Mouse (Mus musculus): ENCODE measurements at regions not wholly inside any gene's neighbourhood (a gene's known extent, or its start where the extent isn't known, plus 50 kb on each side); places are given as distances from the start of the nearest gene placed in this dataset.

DNA sequence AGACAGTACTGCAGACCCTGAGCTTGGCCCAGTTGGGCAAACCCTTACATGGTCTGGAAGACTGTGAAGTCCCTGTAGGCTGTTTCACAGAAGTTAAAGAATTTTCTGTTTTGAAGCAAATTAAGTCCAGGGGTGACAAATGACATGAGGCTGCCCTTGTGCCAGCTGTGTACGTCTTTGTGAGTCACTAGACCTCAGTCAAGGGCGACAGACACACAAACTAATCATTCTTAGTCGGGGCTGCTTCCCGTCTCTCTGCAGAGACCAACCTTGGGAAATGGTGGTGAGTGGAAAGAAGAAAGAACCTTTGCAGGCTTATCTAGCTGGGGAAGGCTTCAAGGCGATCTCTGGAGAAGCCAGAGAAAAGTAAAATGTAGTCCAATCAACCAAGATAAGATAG is 107.8 kb upstream of the Bmper start:
- Histone ChIP-seq H3K4me2 (replicated peaks; ENCODE audit: low read depth, low read length) (no peak overlapping the region), H3K4me1 (ENCODE audit: control insufficient read depth, insufficient read depth, low read length) (no peaks in the 10 kb centered on the region), H3K27me3 (ENCODE audit: control insufficient read depth, insufficient read depth, low read length) (no peaks in the 10 kb centered on the region), H3K36me3 (ENCODE audit: control insufficient read depth, insufficient read depth, low read length) (no peaks in the 10 kb centered on the region), H3K9ac (ENCODE audit: low read depth, low read length) (no peak overlapping the region), H3K4me3 (ENCODE audit: low read length) (no peak overlapping the region), H3K9me3 (ENCODE audit: control insufficient read depth, low read length) (no peaks in the 10 kb centered on the region), H3K27ac (ENCODE audit: low read depth, low read length) (no peak overlapping the region)
- no peak for ATAC-seq (ENCODE audit: low FRiP score, low TSS enrichment)
- WGBS: 65% methylated on average over 5 of the region's 5 CpGs

DNA sequence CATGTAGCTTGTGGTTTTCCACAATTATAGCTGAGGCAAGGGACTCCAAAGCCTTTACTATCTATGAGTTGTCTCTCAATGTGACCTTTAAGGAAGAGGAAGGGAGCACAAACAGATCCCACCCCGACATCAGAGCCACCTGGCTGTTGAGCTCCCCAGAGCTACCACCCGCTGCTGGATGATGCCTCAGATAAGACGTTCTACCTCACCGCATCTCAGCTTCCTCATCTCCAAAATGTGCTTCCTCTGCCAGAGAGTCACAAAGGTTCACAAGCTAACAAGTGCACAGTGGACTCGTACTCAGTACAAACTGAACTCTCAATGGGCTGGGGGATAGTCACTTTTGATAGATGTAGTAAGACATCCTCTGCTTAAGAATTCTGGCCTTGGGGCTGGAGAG is 107.3 kb upstream of the Bmper start:
- no peak overlapping the region for H3K9ac ChIP-seq (ENCODE audit: low read depth, low read length)
- no peaks in the 10 kb centered on the region for H3K4me1 ChIP-seq (ENCODE audit: control insufficient read depth, insufficient read depth, low read length)
- no peak overlapping the region for H3K27ac ChIP-seq (ENCODE audit: low read depth, low read length)
- no peak overlapping the region for H3K4me2 ChIP-seq (replicated peaks; ENCODE audit: low read depth, low read length)
- no peak overlapping the region for H3K4me3 ChIP-seq (ENCODE audit: low read length)
- no peaks in the 10 kb centered on the region for H3K27me3 ChIP-seq (ENCODE audit: control insufficient read depth, insufficient read depth, low read length)
- ATAC-seq (ENCODE audit: low FRiP score, low TSS enrichment): no peak
- no peaks in the 10 kb centered on the region for H3K36me3 ChIP-seq (ENCODE audit: control insufficient read depth, insufficient read depth, low read length)
- 88% methylated on average over 5 of the region's 5 CpGs for WGBS
- H3K9me3 ChIP-seq (ENCODE audit: control insufficient read depth, low read length): no peaks in the 10 kb centered on the region

GRCm38 (mm10) chr9:23116311-23116710 is 106.6 kb upstream of the Bmper start:
- no peaks in the 10 kb centered on the region for H3K36me3 ChIP-seq (ENCODE audit: control insufficient read depth, insufficient read depth, low read length)
- WGBS: 80% methylated on average over 1 of the region's 1 CpGs
- no peaks in the 10 kb centered on the region for H3K9me3 ChIP-seq (ENCODE audit: control insufficient read depth, low read length)
- H3K4me2 ChIP-seq (replicated peaks; ENCODE audit: low read depth, low read length): no peak overlapping the region
- H3K4me3 ChIP-seq (ENCODE audit: low read length): no peak overlapping the region
- H3K27me3 ChIP-seq (ENCODE audit: control insufficient read depth, insufficient read depth, low read length): no peaks in the 10 kb centered on the region
- H3K4me1 ChIP-seq (ENCODE audit: control insufficient read depth, insufficient read depth, low read length): no peaks in the 10 kb centered on the region
- ATAC-seq (ENCODE audit: low FRiP score, low TSS enrichment): no peak
- no peak overlapping the region for H3K9ac ChIP-seq (ENCODE audit: low read depth, low read length)
- H3K27ac ChIP-seq (ENCODE audit: low read depth, low read length): no peak overlapping the region

GRCm38 (mm10) chr9:23119811-23120210 is 103.1 kb upstream of the Bmper start:
- peaks cover 6% of the 10 kb centered on the region; the same call in 1 of the 2 replicates for H3K4me1 ChIP-seq (ENCODE audit: control insufficient read depth, insufficient read depth, low read length)
- H3K4me2 ChIP-seq (replicated peaks; ENCODE audit: low read depth, low read length): no peak overlapping the region
- peak; percentile 39; the same call in 1 of the 2 replicates for ATAC-seq (ENCODE audit: low FRiP score, low TSS enrichment)
- no peak overlapping the region for H3K27ac ChIP-seq (ENCODE audit: low read depth, low read length)
- no peaks in the 10 kb centered on the region for H3K36me3 ChIP-seq (ENCODE audit: control insufficient read depth, insufficient read depth, low read length)
- H3K9me3 ChIP-seq (ENCODE audit: control insufficient read depth, low read length): no peaks in the 10 kb centered on the region
- no peak overlapping the region for H3K4me3 ChIP-seq (ENCODE audit: low read length)
- no peak overlapping the region for H3K9ac ChIP-seq (ENCODE audit: low read depth, low read length)
- H3K27me3 ChIP-seq (ENCODE audit: control insufficient read depth, insufficient read depth, low read length): no peaks in the 10 kb centered on the region
- WGBS: 68% methylated on average over 4 of the region's 4 CpGs

GRCm38 (mm10) chr9:23120814-23121213 is 102.1 kb upstream of the Bmper start:
- Histone ChIP-seq H3K36me3 (ENCODE audit: control insufficient read depth, insufficient read depth, low read length) (no peaks in the 10 kb centered on the region), H3K4me3 (ENCODE audit: low read length) (no peak overlapping the region), H3K4me2 (replicated peaks; ENCODE audit: low read depth, low read length) (no peak overlapping the region), H3K9me3 (ENCODE audit: control insufficient read depth, low read length) (no peaks in the 10 kb centered on the region), H3K4me1 (ENCODE audit: control insufficient read depth, insufficient read depth, low read length) (peaks cover 6% of the 10 kb centered on the region; the same call in 1 of the 2 replicates), H3K27me3 (ENCODE audit: control insufficient read depth, insufficient read depth, low read length) (no peaks in the 10 kb centered on the region), H3K9ac (ENCODE audit: low read depth, low read length) (no peak overlapping the region), H3K27ac (ENCODE audit: low read depth, low read length) (no peak overlapping the region)
- WGBS: 97% methylated on average over 2 of the region's 2 CpGs
- no peak for ATAC-seq (ENCODE audit: low FRiP score, low TSS enrichment)

DNA sequence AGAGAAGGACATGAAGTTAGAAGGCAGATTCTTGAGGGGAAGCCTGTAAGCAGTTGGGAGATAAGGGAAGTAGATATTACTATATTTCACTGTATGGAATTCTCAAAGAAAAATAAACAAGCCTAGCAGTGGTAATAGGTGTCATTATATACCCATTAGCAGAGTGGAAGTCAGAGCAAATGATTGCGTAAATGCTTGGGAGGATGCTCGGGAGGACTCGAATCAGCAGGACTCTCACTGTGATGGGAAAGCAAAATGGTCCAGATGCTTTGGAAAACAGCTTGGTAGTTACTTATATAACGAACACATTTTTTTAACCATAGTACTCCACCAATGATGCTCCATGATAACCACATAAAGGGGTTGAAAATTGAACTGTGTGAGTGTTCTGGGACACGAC is 100.4 kb upstream of the Bmper start:
- Histone ChIP-seq H3K36me3 (ENCODE audit: control insufficient read depth, insufficient read depth, low read length) (no peaks in the 10 kb centered on the region), H3K9ac (ENCODE audit: low read depth, low read length) (no peak overlapping the region), H3K4me3 (ENCODE audit: low read length) (no peak overlapping the region), H3K4me2 (replicated peaks; ENCODE audit: low read depth, low read length) (no peak overlapping the region), H3K4me1 (ENCODE audit: control insufficient read depth, insufficient read depth, low read length) (peaks cover 8% of the 10 kb centered on the region; the same call in 1 of the 2 replicates), H3K9me3 (ENCODE audit: control insufficient read depth, low read length) (no peaks in the 10 kb centered on the region), H3K27me3 (ENCODE audit: control insufficient read depth, insufficient read depth, low read length) (no peaks in the 10 kb centered on the region), H3K27ac (ENCODE audit: low read depth, low read length) (no peak overlapping the region)
- no peak for ATAC-seq (ENCODE audit: low FRiP score, low TSS enrichment)
- WGBS: 85% methylated on average over 5 of the region's 5 CpGs

DNA sequence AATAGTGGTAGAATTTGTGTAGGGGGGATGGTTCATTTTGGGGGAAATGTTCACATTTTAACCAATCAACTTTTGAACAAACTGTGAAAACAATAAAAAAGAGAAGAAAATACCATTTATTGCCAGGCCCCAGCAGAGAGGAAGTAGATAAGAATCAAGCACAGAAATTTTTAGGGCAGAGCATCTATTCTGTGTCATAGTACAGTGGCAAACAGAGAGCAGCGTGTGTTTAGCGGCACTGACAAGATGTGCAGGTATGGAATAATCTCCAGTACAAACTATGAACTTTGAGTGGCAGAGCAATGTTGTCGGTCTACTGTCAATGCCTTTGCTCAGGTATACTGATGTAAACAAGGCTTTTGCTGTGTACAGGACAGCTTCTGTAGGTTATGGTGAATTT is 99.4 kb upstream of the Bmper start:
- H3K4me3 ChIP-seq (ENCODE audit: low read length): no peak overlapping the region
- no peak overlapping the region for H3K4me2 ChIP-seq (replicated peaks; ENCODE audit: low read depth, low read length)
- H3K4me1 ChIP-seq (ENCODE audit: control insufficient read depth, insufficient read depth, low read length): peaks cover 8% of the 10 kb centered on the region; the same call in 1 of the 2 replicates
- H3K36me3 ChIP-seq (ENCODE audit: control insufficient read depth, insufficient read depth, low read length): no peaks in the 10 kb centered on the region
- ATAC-seq (ENCODE audit: low FRiP score, low TSS enrichment): no peak
- WGBS: 85% methylated on average over 3 of the region's 3 CpGs
- H3K27me3 ChIP-seq (ENCODE audit: control insufficient read depth, insufficient read depth, low read length): no peaks in the 10 kb centered on the region
- no peak overlapping the region for H3K9ac ChIP-seq (ENCODE audit: low read depth, low read length)
- no peak overlapping the region for H3K27ac ChIP-seq (ENCODE audit: low read depth, low read length)
- no peaks in the 10 kb centered on the region for H3K9me3 ChIP-seq (ENCODE audit: control insufficient read depth, low read length)

GRCm38 (mm10) chr9:23125761-23126704 is 96.8 kb upstream of the Bmper start:
- Histone ChIP-seq H3K4me2 (replicated peaks; ENCODE audit: low read depth, low read length) (no peak overlapping the region), H3K9me3 (ENCODE audit: control insufficient read depth, low read length) (no peaks in the 10 kb centered on the region), H3K9ac (ENCODE audit: low read depth, low read length) (no peak overlapping the region), H3K27ac (ENCODE audit: low read depth, low read length) (no peak overlapping the region), H3K36me3 (ENCODE audit: control insufficient read depth, insufficient read depth, low read length) (no peaks in the 10 kb centered on the region), H3K4me1 (ENCODE audit: control insufficient read depth, insufficient read depth, low read length) (peaks cover 8% of the 10 kb centered on the region; the same call in 1 of the 2 replicates), H3K27me3 (ENCODE audit: control insufficient read depth, insufficient read depth, low read length) (no peaks in the 10 kb centered on the region), H3K4me3 (ENCODE audit: low read length) (no peak overlapping the region)
- WGBS: 55% methylated on average over 10 of the region's 10 CpGs
- no peak for ATAC-seq (ENCODE audit: low FRiP score, low TSS enrichment)

GRCm38 (mm10) chr9:23127338-23128017 is 95.4 kb upstream of the Bmper start:
- peaks cover 8% of the 10 kb centered on the region; the same call in 1 of the 2 replicates for H3K4me1 ChIP-seq (ENCODE audit: control insufficient read depth, insufficient read depth, low read length)
- no peak for ATAC-seq (ENCODE audit: low FRiP score, low TSS enrichment)
- 59% methylated on average over 9 of the region's 9 CpGs for WGBS

More at GRCm38 (mm10) chr9:23127338-23128017, 95.4 kb upstream of the Bmper start:
- Histone ChIP-seq H3K4me2 (replicated peaks; ENCODE audit: low read depth, low read length) (no peak overlapping the region), H3K36me3 (ENCODE audit: control insufficient read depth, insufficient read depth, low read length) (no peaks in the 10 kb centered on the region), H3K4me3 (ENCODE audit: low read length) (no peak overlapping the region), H3K27me3 (ENCODE audit: control insufficient read depth, insufficient read depth, low read length) (no peaks in the 10 kb centered on the region), H3K27ac (ENCODE audit: low read depth, low read length) (no peak overlapping the region), H3K9me3 (ENCODE audit: control insufficient read depth, low read length) (no peaks in the 10 kb centered on the region), H3K9ac (ENCODE audit: low read depth, low read length) (no peak overlapping the region)

All from kidney, embryonic 14.5 days (tissue).